23 mouse cellular contexts compared by ENCODE assay signal in genomic region chr15:90963320-90963719, GRCm38 (mm10).
DNase-seq lines count a peak whose midpoint lies in the region; ATAC-seq lines count a peak whose summit lies in the region.
"Had no signal": no experiment of that assay in that cellular context is flagged by ENCODE, and none has a peak within 500 bp of the region (broad histone marks: within the 10 kb centered on the region; RNA-seq: fewer than 3 reads in every experiment).

No protein-coding gene starts in this region.

- DNase-seq in MEL-GATA-1-ER (ENCODE audit: extremely low read depth, low read depth): peak; percentile 2
- DNase-seq in left cerebral cortex, adult 11 months (ENCODE audit: low spot score): no peak
- DNase-seq in gastrocnemius, postnatal 4 days (ENCODE audit: low spot score in 2 of 2): no peak
- no peak for DNase-seq in right cerebral cortex, postnatal 4 days
- DNase-seq: adrenal gland, postnatal 10 days; adrenal gland, postnatal 36 days; cerebellum, adult 11 months; cerebellum, adult 2 months; cerebellum, adult 9-11 months; cerebellum, postnatal 25 days; embryo, embryonic 11 days; gastrocnemius, postnatal 10 days; gastrocnemius, postnatal 36 days; heart, adult 2 months; heart, postnatal 14 days had no signal

- ATAC-seq in common myeloid progenitor, adult 5-6 weeks (replicated peaks; ENCODE audit: low read depth, poor library complexity, severe bottlenecking): peak; percentile 73
- ATAC-seq in megakaryocyte, adult 5-6 weeks (ENCODE audit: poor library complexity, severe bottlenecking): peak; percentile 99
- ATAC-seq: CD4-positive, CD25-positive, alpha-beta regulatory T cell, adult 4 months; forebrain, embryonic 13.5 days; forebrain, embryonic 16.5 days; hindbrain, embryonic 16.5 days; intestine, embryonic 15.5 days; Patski had no signal
